Mouse (Mus musculus): ENCODE results near the gene Naa25.
A peak's percentile ranks its signal among the peaks of the same experiment; 100 is the strongest.

Gene Naa25

GRCm38 (mm10) chr5:121392667-121393380 lies 4.9 kb upstream of the Naa25 start:
- peak; percentile 35 to 76 for DNase-seq (ENCODE audit: inconsistent age in 2 of 2, low spot score in 1 of 2)

DNA sequence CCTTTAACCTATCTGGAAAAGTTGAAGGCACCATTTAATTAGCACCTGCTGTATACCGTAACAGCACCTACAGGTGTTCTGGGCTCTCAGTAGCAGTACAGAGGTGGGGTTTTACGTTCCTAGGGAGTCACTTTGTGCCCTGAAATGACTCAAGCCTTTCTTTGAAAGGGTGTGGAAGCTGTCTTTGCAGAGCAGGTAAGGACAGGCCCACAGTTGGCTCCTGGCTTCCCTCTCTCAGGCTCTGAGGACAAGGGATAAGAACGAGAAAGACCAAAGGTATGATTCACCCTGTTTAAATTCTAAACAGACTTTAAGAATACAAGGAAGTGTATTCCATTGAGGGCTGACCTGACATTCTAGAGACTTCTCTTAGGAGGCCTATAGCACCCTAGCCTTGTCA lies 4.3 kb upstream of the Naa25 start:
- DNase-seq (ENCODE audit: inconsistent age in 2 of 2, low spot score in 1 of 2): no peak

- DNase-seq (ENCODE audit: inconsistent age in 2 of 2, low spot score in 1 of 2): no peak
Observed at GRCm38 (mm10) chr5:121395621-121396020, 2.1 kb upstream of the Naa25 start.

GRCm38 (mm10) chr5:121398146-121398964 lies 619 bp downstream of the Naa25 start:
- DNase-seq (ENCODE audit: inconsistent age in 2 of 2, low spot score in 1 of 2): no peak

DNA sequence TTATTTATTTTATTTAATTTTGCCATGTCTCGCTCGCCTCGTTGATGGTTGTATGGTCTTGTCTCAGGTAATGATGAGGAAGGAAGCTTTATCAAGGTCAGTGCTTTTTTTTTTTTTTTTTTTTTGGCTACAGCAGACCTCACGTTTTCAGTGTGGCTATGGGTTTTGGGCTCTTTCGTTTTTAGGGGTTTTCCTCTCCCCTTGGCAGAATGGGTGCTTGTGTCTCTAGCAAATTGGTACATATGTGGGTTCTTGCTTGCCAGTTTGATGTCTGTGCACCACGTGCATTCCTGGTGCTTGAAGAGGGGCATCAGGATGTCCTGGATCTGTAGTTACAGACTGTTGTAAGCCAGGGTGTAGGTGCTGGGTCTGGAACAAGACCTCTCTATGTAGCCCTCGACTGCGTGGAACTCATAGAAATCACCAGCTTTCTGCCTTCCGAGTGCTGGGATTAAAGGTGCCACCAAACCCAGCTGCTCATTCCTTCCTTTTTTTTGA lies 1.3 kb downstream of the Naa25 start:
- DNase-seq (ENCODE audit: inconsistent age in 2 of 2, low spot score in 1 of 2): no peak

DNA sequence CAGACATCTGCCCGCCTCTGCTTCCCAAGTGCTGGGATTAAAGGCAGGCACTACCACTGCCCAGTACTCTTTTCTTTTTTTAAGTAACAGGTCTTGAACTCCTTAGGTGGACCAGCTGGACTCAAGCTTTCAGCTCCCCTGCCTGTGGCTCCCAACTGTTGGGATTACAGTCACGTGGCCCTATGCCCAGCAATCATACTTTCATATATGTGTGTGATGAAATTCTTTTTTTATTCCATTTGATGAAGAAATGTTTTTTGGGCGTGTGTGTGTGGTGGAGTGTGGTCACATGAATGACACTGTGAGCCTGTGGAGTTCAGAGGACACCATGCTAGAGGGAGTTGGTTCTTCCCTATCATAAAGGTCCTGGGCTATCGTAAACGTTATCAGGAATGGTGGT lies 1.8 kb downstream of the Naa25 start:
- DNase-seq (ENCODE audit: inconsistent age in 2 of 2, low spot score in 1 of 2): no peak

GRCm38 (mm10) chr5:121400064-121400463 lies 2.3 kb downstream of the Naa25 start:
- DNase-seq (ENCODE audit: inconsistent age in 2 of 2, low spot score in 1 of 2): no peak

DNA sequence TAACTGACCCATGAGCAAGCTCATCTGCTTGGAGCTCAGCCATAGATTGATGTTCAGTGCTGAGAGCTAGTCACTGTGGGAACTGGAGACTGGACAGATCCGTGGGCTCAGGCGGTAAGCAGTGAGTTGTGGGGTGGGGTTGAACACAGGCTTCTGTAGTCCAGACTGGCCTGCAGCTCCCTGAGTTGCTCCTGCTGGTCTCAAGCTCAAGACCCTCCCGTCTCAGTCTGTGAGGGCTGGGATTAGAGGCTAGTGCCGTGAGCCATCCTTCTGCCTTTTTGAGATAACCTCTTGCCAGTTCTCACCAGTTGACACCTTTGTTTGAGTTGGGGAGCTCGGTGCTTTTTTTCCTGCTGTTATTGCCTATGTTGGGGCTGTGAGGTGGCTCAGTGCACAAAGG lies 3.1 kb downstream of the Naa25 start:
- DNase-seq (ENCODE audit: inconsistent age in 2 of 2, low spot score in 1 of 2): no peak

DNA sequence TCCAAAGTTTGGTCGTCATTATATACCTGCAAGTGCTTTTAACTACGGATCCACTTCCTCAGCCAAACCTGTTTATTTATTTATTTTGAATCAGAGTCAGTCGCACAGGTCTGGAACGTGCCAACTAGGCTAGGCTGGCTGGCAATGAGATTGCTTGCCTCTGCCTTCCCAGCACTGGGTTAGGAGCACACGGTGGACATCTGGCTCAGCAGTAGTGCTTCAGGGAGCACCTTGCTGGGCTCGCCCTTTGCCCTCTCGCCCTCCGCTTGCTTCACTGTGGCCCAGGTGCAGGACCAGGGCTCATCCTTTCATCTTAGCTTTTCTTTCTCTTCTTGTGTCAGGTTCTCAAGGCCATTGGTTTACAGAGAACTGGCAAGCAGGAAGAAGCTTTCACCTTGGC lies 10.1 kb downstream of the Naa25 start:
- DNase-seq (ENCODE audit: inconsistent age in 2 of 2, low spot score in 1 of 2): no peak

GRCm38 (mm10) chr5:121410975-121411374 lies 13.2 kb downstream of the Naa25 start:
- no peak for DNase-seq (ENCODE audit: inconsistent age in 2 of 2, low spot score in 1 of 2)

GRCm38 (mm10) chr5:121420721-121421120 lies 23.0 kb downstream of the Naa25 start:
- no peak for DNase-seq (ENCODE audit: inconsistent age in 2 of 2, low spot score in 1 of 2)

DNA sequence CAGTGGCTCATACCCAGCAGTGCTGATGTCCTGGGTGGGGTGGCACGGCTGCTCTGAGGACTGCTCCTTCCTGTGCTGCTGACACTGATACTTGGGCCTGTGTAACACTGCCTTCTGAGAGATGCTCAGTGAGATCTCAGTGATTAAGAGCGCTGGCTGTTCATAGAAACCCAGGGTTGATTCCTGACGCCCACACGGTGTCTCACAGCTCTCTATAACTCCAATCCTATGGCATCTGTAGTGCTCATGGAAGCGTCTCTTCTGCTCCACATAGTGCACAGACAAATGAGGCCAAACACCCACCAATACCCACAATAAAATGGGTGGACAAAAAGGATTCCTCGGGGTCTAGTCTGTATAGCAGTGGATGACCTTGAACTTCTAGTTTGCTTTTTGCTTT lies 25.1 kb downstream of the Naa25 start:
- no peak for DNase-seq (ENCODE audit: inconsistent age in 2 of 2, low spot score in 1 of 2)

DNA sequence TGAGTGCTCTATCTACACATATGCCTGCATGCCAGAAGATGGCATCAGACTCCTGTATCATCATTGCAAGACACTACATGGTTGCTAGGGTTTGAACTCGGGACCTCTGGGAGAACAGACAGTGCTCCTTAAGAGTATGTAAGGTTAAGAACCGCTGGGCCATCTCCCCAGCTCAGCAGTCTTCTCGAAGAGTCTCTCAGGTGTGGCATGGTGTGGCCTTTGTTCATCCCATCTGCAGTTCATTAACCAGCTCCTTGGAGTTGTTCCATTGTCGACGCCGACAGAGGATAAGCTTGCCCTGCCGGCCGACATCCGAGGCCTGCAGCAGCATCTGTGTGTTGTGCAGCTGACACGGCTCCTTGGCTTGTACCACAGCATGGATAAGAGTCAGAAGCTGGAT lies 25.6 kb downstream of the Naa25 start:
- DNase-seq (ENCODE audit: inconsistent age in 2 of 2, low spot score in 1 of 2): no peak

GRCm38 (mm10) chr5:121428954-121429353 lies 31.2 kb downstream of the Naa25 start:
- no peak for DNase-seq (ENCODE audit: inconsistent age in 2 of 2, low spot score in 1 of 2)

DNA sequence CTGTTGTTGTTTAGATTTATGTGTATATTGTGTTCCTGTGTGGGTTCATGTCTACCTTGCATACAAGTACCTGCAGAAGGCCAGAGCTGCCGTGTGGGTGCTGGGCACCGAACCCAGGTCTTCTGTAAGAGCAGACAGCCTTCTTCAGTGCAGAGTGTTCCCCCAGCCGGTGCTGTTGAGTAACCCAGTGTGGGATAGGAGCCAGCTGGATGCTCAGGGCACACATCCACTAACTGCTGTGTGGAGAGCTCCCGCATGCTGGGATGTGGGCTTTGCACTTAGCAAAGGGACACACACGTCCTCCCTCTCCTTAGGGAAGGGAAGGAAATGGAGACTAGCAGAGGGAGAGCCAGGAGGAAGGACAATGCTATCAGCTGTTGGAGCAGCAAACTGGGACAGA lies 40.4 kb downstream of the Naa25 start:
- peak; percentile 76 to 77 for DNase-seq (ENCODE audit: inconsistent age in 2 of 2, low spot score in 1 of 2)

DNA sequence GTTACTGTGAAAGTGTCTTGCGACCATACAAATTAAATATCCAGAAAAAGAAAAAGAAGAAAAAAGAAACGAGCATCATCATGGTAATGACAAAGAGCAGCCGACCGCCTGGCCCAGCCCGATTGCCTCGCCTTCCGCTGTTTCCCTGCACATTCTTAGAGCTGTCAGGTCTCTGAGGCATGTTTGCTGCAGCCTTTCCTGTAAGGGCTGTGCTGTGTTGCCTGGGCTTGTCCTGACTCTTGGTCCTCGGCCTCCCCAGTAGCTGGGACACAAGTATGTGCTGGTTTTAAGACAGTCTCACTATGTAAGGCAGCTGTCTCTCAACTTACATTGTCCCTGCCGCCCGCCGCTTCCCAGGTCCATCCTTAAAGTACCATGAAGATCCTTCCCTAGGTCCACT lies 41.0 kb downstream of the Naa25 start:
- DNase-seq (ENCODE audit: inconsistent age in 2 of 2, low spot score in 1 of 2): no peak

- peak in 1 of 2 experiments; percentile 70 for DNase-seq (ENCODE audit: inconsistent age in 2 of 2, low spot score in 1 of 2)
Observed at GRCm38 (mm10) chr5:121443548-121443947, 45.8 kb downstream of the Naa25 start.

GRCm38 (mm10) chr5:121444870-121445269 lies 47.1 kb downstream of the Naa25 start:
- DNase-seq (ENCODE audit: inconsistent age in 2 of 2, low spot score in 1 of 2): no peak

DNA sequence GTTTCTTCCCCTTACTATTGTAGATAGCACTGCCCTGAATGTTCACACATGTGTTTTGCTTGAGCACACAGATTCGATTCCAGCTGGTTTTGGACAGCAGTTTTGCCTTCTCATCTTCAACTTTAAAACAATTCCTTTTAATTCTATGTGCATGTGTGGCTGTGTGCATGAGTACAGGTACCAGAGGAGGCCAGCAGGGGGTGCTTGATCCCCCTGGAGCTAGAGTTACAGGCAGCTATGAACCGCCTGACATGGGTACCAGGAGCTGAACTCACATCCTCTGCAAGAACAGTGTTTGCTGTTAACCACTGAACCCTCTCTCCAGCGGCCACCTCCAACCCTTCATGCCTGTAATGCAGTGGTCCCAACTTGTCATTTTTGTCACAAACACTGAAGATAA lies 50.7 kb downstream of the Naa25 start:
- no peak for DNase-seq (ENCODE audit: inconsistent age in 2 of 2, low spot score in 1 of 2)

DNA sequence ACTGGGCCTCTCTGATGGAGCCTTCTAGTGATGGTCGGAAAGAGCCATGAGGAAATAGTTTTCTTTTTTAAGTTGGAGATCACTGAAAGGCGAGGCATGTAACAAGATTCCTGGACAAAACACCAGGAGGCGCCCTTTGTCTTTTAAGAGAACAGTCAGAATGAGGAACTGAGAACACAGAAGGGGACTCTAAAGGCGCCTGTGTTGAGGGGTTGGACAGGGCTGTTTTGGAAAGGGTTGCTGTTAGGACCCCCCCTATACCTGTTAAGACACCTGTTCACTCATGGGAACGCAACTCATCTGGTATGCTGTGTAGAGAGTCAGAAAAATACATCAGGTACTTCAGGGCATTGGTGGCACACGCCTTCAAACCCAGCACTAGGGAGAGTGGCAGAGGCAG lies 52.2 kb downstream of the Naa25 start:
- DNase-seq (ENCODE audit: inconsistent age in 2 of 2, low spot score in 1 of 2): peak; percentile 55 to 87

GRCm38 (mm10) chr5:121450476-121450875 lies 52.7 kb downstream of the Naa25 start:
- DNase-seq (ENCODE audit: inconsistent age in 2 of 2, low spot score in 1 of 2): no peak

DNA sequence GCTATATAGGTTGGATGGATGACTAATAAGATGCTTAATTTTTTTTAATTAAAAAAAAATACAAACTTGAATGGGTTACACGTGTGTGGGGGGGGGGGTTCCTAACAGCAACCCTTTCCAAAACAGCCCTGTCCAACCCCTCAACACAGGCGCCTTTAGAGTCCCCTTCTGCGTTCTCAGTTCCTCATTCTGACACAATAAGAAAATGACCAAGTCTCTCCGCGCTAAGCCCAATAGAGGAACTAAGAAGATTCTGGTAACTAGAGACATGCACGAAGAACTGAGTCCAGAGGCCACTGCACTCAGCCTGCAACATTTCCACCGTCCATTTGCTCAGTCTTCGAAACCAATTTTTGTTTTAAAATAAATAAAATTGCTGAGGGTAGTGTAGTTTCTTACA lies 53.5 kb downstream of the Naa25 start:
- no peak for DNase-seq (ENCODE audit: inconsistent age in 2 of 2, low spot score in 1 of 2)
